Mouse (Mus musculus) layer of hippocampus, postnatal 10 days (tissue): Measurements from ENCODE around the gene Olfr1045. TPM values are rescaled to one million over a fixed set of nuclear protein-coding genes. Genes with fewer than 3 reads are reported as not detected.
"Not testable (repeated sequence)": the region's sequence is repeated elsewhere in the genome, so short reads cannot be mapped to it uniquely, and the experiment has no call there.

Source experiments
- DNase-seq, 2 experiments: peaks; one replicate each; pipeline ENCODE4 v3.0.0; 2021; ENCODE audit warnings: low spot score in 2 of 2
- long read RNA-seq: library from polyadenylated mRNA; stranded (forward); transcript quantifications from one replicate; pipeline ENCODE4 v2.0.0, GENCODE M21; 2023
- total RNA-seq, 2 experiments: library from RNA; stranded (reverse); gene quantifications; 2 replicates each; pipeline ENCODE4 v1.2.3; 2021

Gene Olfr1045
- not detected for total RNA-seq
- long read RNA-seq, result 0 reads

- DNase-seq, result no peak
Measured at GRCm38 (mm10) chr2:86202909-86203308, at the start of gene Olfr1045. Gene Olfr1045 (minus strand): TSS chr2:86203009.

- DNase-seq, result no peak
Measured at GRCm38 (mm10) chr2:86240189-86240588, 37.4 kb upstream of the Olfr1045 start, which contains the start of gene Olfr1048. Gene Olfr1048 (minus strand): TSS chr2:86240289.

GRCm38 (mm10) chr2:86231301-86231700, 28.5 kb upstream of the Olfr1045 start, which contains the start of gene Olfr1047:
Gene Olfr1047 (minus strand): TSS chr2:86231401.
- DNase-seq, result no peak

- DNase-seq, result no peak
Measured at GRCm38 (mm10) chr2:86219214-86219613, 16.4 kb upstream of the Olfr1045 start, which contains the start of gene Olfr1046. Gene Olfr1046 (minus strand): TSS chr2:86219314.

- no peak for DNase-seq
Measured at GRCm38 (mm10) chr2:86195863-86196262, 6.9 kb downstream of the Olfr1045 start.

GRCm38 (mm10) chr2:86185583-86185982, 17.2 kb downstream of the Olfr1045 start, which contains the start of gene Olfr52:
Gene Olfr52 (minus strand): TSS chr2:86185683.
- no peak for DNase-seq

- DNase-seq, result no peak
Measured at GRCm38 (mm10) chr2:86179950-86180349, 22.9 kb downstream of the Olfr1045 start.

GRCm38 (mm10) chr2:86177720-86178119, 25.1 kb downstream of the Olfr1045 start, which contains the start of gene Olfr1044:
Gene Olfr1044 (minus strand): TSS chr2:86177820.
- no peak for DNase-seq

GRCm38 (mm10) chr2:86175422-86175821, 27.4 kb downstream of the Olfr1045 start:
- DNase-seq, result not testable (repeated sequence)

- DNase-seq, result no peak
Measured at GRCm38 (mm10) chr2:86167422-86167821, 35.4 kb downstream of the Olfr1045 start, which contains the start of gene Olfr1043. Gene Olfr1043 (minus strand): TSS chr2:86167522.

GRCm38 (mm10) chr2:86161738-86162137, 41.1 kb downstream of the Olfr1045 start, which contains the start of gene Olfr1042:
Gene Olfr1042 (minus strand): TSS chr2:86161838.
- DNase-seq, result no peak

GRCm38 (mm10) chr2:86146632-86147031, 56.2 kb downstream of the Olfr1045 start, which contains the start of gene Olfr1040:
Gene Olfr1040 (minus strand): TSS chr2:86146732.
- DNase-seq, result no peak

Other genes starting within 250 kb of the Olfr1045 start
- not detected for gene Olfr1029, start 229.1 kb downstream of the Olfr1045 start, total RNA-seq
- gene Olfr1030, start 223.7 kb downstream of the Olfr1045 start, total RNA-seq, result not detected
- not detected for gene Olfr1031, start 212.7 kb downstream of the Olfr1045 start, total RNA-seq
- not detected for gene Olfr1032, start 197.5 kb downstream of the Olfr1045 start, total RNA-seq
- gene Olfr1033, start 182.4 kb downstream of the Olfr1045 start, total RNA-seq, result not detected
- not detected for gene Olfr1034, start 157.1 kb downstream of the Olfr1045 start, total RNA-seq
- gene Olfr1036, start 129.0 kb downstream of the Olfr1045 start, total RNA-seq, result not detected
- not detected for gene Olfr1037, start 115.6 kb downstream of the Olfr1045 start, total RNA-seq
- gene Olfr1039, start 67.1 kb downstream of the Olfr1045 start, total RNA-seq, result not detected
- gene Olfr1040, start 56.3 kb downstream of the Olfr1045 start, total RNA-seq, result not detected
- gene Olfr1042, start 41.2 kb downstream of the Olfr1045 start, total RNA-seq, result not detected
- not detected for gene Olfr1043, start 35.5 kb downstream of the Olfr1045 start, total RNA-seq
- not detected for gene Olfr1044, start 25.2 kb downstream of the Olfr1045 start, total RNA-seq
- gene Olfr52, start 17.3 kb downstream of the Olfr1045 start, total RNA-seq, result not detected
- gene Olfr1046, start 16.3 kb upstream of the Olfr1045 start, total RNA-seq, result not detected
- gene Olfr1047, start 28.4 kb upstream of the Olfr1045 start, total RNA-seq, result not detected
- not detected for gene Olfr1048, start 37.3 kb upstream of the Olfr1045 start, total RNA-seq
- gene Olfr1049, start 55.3 kb upstream of the Olfr1045 start, total RNA-seq, result not detected
- not detected for gene Olfr1051, start 76.1 kb upstream of the Olfr1045 start, total RNA-seq
- gene Olfr1052, start 89.4 kb upstream of the Olfr1045 start, total RNA-seq, result not detected
- gene Olfr1053, start 112.3 kb upstream of the Olfr1045 start, total RNA-seq, result not detected
- not detected for gene Olfr1054, start 132.4 kb upstream of the Olfr1045 start, total RNA-seq
- not detected for gene Olfr1055, start 147.3 kb upstream of the Olfr1045 start, total RNA-seq
- gene Olfr1056, start 159.5 kb upstream of the Olfr1045 start, total RNA-seq, result not detected
- not detected for gene Olfr1057, start 175.4 kb upstream of the Olfr1045 start, total RNA-seq
- gene Olfr1058, start 185.6 kb upstream of the Olfr1045 start, total RNA-seq, result not detected
- not detected for gene Olfr1061, start 211.0 kb upstream of the Olfr1045 start, total RNA-seq
- gene Olfr1062, start 223.7 kb upstream of the Olfr1045 start, total RNA-seq, result not detected
- gene Olfr1065, start 247.6 kb upstream of the Olfr1045 start, total RNA-seq, result not detected